Mouse (Mus musculus) heart, postnatal 0 days (tissue): ENCODE data around the gene Bbx. TPM values are rescaled to one million over a fixed set of nuclear protein-coding genes. Genes with fewer than 3 reads are reported as not detected.

Source experiments
- ATAC-seq: fragments of 200-750 bp; cut with Nextera tagmentation; 2 replicates; pipeline ENCODE4 v1.8.0; 2017; ENCODE audit warnings: low read depth, moderate number of reproducible peaks, moderate library complexity; ENCODE audit not compliant: insufficient read depth
- DNase-seq: peaks from one replicate; pipeline ENCODE4 v3.0.0-alpha.2; 2016; ENCODE audit warnings: low spot score
- H3K27ac ChIP-seq: fragments of 300-500 bp; sonication (generic); 2 replicates; pipeline ENCODE4 v1.5.1; 2014; ENCODE audit warnings: low read depth, mild to moderate bottlenecking
- H3K27me3 ChIP-seq: fragments of 300-500 bp; sonication (generic); 2 replicates; pipeline ENCODE4 v1.6.1; 2014; ENCODE audit warnings: low read length, mixed read lengths; ENCODE audit not compliant: control insufficient read depth, insufficient read depth
- H3K36me3 ChIP-seq: fragments of 300-500 bp; sonication (generic); replicated peaks from 2 replicates; pipeline ENCODE4 v1.6.1; 2014; ENCODE audit warnings: low read length, mixed read lengths; ENCODE audit not compliant: control insufficient read depth, insufficient read depth
- H3K4me1 ChIP-seq: fragments of 300-500 bp; sonication (generic); 2 replicates; pipeline ENCODE4 v1.6.1; 2014; ENCODE audit warnings: antibody characterized with exemption; ENCODE audit not compliant: control insufficient read depth, insufficient read depth
- H3K4me2 ChIP-seq: fragments of 300-500 bp; sonication (generic); 2 replicates; pipeline ENCODE4 v1.6.1; 2014; ENCODE audit warnings: low read depth, mild to moderate bottlenecking, low read length, moderate library complexity
- H3K4me3 ChIP-seq: fragments of 300-500 bp; sonication (generic); 2 replicates; pipeline ENCODE4 v1.5.1; 2014; ENCODE audit warnings: low read depth, low read length
- H3K9ac ChIP-seq: fragments of 300-500 bp; sonication (generic); replicated peaks from 2 replicates; pipeline ENCODE4 v1.6.1; 2014; ENCODE audit warnings: low read depth, low read length, mixed read lengths
- H3K9me3 ChIP-seq: fragments of 300-500 bp; sonication (generic); replicated peaks from 2 replicates; pipeline ENCODE4 v1.6.1; 2016; ENCODE audit warnings: low read length; ENCODE audit not compliant: control insufficient read depth
- CTCF ChIP-seq: IDR thresholded peaks from 2 replicates; pipeline ENCODE4 v1.5.1; 2016; ENCODE audit warnings: antibody characterized with exemption, control low read depth, low read depth
- EP300 ChIP-seq: IDR thresholded peaks from 2 replicates; pipeline ENCODE4 v1.6.1; 2016; ENCODE audit warnings: antibody characterized with exemption, low read depth
- WGBS: fragments of 180-500 bp; shearing (Covaris S2); extraction: QIAGEN DNeasy Blood & Tissue Kit; methylation state at CpG from one replicate; pipeline ENCODE4 v1.1.7; 2014; 5-methylcytosine and 5-hydroxymethylcytosine counted together
- polyA plus RNA-seq: library from polyadenylated mRNA; unstranded; fragments of >200 nt; fragmentation: Nextera tagmentation; extraction: Ambion mirVana; gene quantifications from 2 replicates; pipeline ENCODE4 v1.2.1, GENCODE M21; 2015
- total RNA-seq: library from RNA; depleted of rRNA; stranded (reverse); fragments of >200 nt; gene quantifications from 2 replicates; pipeline ENCODE4 v1.2.3, GENCODE M21; 2014; ENCODE audit warnings: low replicate concordance

Bbx gene
- total and polyA plus RNA-seq, 2 experiments from 2014 or later: 17.4 to 20.3 TPM

DNA sequence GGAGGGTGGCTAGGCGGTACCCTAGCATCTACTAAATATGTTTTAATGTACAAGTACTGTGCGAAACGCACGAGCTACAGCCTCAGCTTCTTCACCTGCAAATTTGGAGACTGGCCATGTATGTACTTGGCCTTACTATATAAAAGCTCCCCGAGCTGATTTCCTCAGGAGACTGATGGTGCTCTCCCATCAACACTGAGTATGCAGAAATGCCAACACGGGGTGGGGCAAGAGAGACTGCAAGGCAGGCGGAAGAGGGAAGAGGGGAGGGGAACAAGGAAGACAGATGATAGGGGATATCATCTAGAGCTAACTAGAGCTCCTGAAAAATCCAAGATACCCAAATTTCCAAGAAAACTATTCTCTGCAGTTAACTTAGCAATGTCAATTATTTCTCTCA lies 71.6 kb downstream of the Bbx start:
- H3K4me3 ChIP-seq: no peak overlapping the region
- ATAC-seq (no peak), DNase-seq (no peak)
- H3K9ac ChIP-seq: no peak overlapping the region
- no peak overlapping the region for H3K4me2 ChIP-seq
- no peaks in the 10 kb centered on the region for H3K9me3 ChIP-seq
- no peak for TF ChIP-seq CTCF
- no peak for TF ChIP-seq EP300
- WGBS: 72% methylated on average over 7 of the region's 7 CpGs
- H3K27ac ChIP-seq: no peak overlapping the region
- H3K27me3 ChIP-seq: no peaks in the 10 kb centered on the region
- peaks cover 11% of the 10 kb centered on the region for H3K4me1 ChIP-seq
- H3K36me3 ChIP-seq: no peaks in the 10 kb centered on the region; the same call in 1 of the 2 replicates

DNA sequence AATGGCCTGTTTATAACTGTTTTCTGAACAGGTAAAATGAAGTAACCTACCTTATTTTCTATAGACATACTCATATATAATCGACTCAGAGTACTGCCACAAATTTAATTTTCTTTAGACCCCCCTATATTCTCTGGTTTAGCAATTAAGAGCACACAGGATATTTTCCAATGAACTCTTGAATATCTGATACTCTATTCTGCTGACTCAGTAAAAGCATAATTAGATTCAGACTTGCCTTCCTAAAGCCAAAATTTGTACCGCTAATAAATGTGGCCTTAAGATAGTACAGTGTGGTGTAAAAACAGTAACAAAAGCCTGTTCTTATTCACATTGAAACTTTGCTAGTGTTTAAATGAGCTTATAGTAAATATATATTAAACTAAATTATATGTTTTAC lies 102.5 kb downstream of the Bbx start:
- DNase-seq: no peak
- Histone ChIP-seq H3K4me2 (no peak overlapping the region), H3K4me3 (no peak overlapping the region), H3K4me1 (no peaks in the 10 kb centered on the region), H3K36me3 (no peaks in the 10 kb centered on the region), H3K27ac (no peak overlapping the region), H3K9me3 (no peaks in the 10 kb centered on the region), H3K9ac (no peak overlapping the region), H3K27me3 (no peaks in the 10 kb centered on the region)
- 92% methylated on average over 2 of the region's 2 CpGs for WGBS
- TF ChIP-seq EP300: no peak
- no peak for TF ChIP-seq CTCF
- ATAC-seq: no peak

DNA sequence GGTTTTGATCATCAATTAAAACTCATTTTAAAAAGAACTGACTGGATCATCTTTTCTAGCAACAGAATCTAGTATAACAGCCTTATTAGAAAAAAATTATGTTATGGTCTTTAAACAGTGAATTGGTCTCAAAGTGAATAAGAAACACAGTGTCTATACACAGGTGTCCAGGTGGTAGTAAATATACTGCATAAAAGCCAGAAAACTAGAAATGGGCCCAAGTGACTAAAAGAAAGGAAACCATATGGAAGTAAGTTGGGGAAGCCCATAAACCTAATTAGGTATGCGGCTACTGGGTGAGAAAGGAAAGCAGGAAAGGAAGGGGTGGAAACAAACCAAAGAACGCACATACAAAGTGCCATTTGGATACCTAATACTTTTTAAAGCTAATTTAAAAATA lies 107.4 kb downstream of the Bbx start:
- H3K27ac ChIP-seq: no peak overlapping the region
- H3K36me3 ChIP-seq: no peaks in the 10 kb centered on the region
- WGBS: 92% methylated on average over 2 of the region's 2 CpGs
- no peaks in the 10 kb centered on the region for H3K4me1 ChIP-seq
- no peaks in the 10 kb centered on the region for H3K27me3 ChIP-seq
- no peak overlapping the region for H3K4me3 ChIP-seq
- no peak overlapping the region for H3K9ac ChIP-seq
- no peak overlapping the region for H3K4me2 ChIP-seq
- H3K9me3 ChIP-seq: no peaks in the 10 kb centered on the region
- ATAC-seq: no peak
- no peak for TF ChIP-seq CTCF
- no peak for TF ChIP-seq EP300
- DNase-seq: no peak

DNA sequence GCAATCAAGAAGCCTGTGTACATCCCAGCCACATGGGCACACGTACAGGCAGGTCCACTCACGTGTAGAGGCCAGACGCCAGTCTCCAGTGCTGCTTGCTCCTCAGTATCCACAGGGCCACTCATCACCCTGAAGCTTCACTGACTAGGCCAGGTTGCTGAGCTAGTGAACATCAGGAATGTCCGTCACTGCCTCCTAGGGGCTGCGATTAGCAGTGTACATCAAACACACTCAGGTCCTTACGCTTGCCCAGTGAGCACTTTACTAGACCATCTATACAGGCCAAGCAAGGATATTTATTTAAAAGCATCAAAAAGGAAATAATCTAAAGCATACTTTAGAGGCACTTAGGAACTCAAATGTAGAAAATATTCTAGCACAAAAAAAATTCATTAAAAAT lies 107.9 kb downstream of the Bbx start:
- 86% methylated on average over 6 of the region's 6 CpGs for WGBS
- no peak for TF ChIP-seq EP300
- TF ChIP-seq CTCF: no peak
- Histone ChIP-seq H3K27ac (no peak overlapping the region), H3K36me3 (no peaks in the 10 kb centered on the region), H3K27me3 (no peaks in the 10 kb centered on the region), H3K4me3 (no peak overlapping the region), H3K9ac (no peak overlapping the region), H3K4me2 (no peak overlapping the region), H3K9me3 (no peaks in the 10 kb centered on the region), H3K4me1 (no peaks in the 10 kb centered on the region)
- ATAC-seq: no peak
- no peak for DNase-seq

DNA sequence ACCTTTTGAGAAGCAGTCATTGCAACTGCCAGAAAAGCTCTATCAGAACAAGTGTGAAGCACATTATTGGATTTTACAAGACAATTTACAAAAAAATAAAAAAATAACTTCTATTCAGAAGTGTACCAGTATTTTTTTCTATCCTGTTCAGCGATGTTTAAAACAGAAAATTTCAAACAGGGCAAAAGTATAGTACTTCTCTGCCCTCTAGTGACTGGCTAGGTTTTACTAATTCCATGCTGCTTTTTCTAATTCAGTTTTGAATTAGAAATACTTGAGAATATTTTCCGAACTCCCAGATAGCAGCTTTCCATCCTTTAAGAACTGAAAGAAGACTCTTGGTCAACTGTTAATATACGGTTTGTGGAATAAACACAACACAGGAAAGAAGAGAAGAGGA lies 110.8 kb downstream of the Bbx start:
- H3K4me1 ChIP-seq: no peaks in the 10 kb centered on the region; the same call in 1 of the 2 replicates

DNA sequence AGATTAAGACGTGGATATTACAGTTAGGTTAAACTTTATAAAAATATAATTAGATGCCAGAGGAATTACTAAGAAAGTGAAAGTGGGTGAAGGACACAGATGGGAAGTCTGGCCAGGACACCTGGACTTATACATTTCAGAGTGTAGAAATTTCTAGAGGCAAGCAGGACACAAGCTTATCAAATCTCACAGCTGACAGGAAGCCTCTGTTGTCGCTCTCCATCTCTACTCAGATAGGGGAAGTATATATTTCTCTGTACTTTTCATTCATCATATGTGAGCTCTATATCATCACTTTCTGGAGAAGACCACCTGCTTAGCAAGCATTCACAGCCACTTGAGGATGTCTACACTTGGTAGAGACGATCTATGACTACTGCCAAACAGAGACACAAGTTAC lies 113.9 kb downstream of the Bbx start:
- Histone ChIP-seq H3K4me3 (no peak overlapping the region), H3K4me2 (no peak overlapping the region), H3K4me1 (no peaks in the 10 kb centered on the region; the same call in 1 of the 2 replicates), H3K9me3 (no peaks in the 10 kb centered on the region), H3K36me3 (no peaks in the 10 kb centered on the region), H3K27ac (no peak overlapping the region), H3K27me3 (no peaks in the 10 kb centered on the region), H3K9ac (no peak overlapping the region)
- no peak for TF ChIP-seq CTCF
- TF ChIP-seq EP300: no peak
- WGBS: 55% methylated on average over 3 of the region's 3 CpGs
- DNase-seq (no peak), ATAC-seq (no peak)

More for the DNA sequence above, 110.8 kb downstream of the Bbx start:
- H3K9ac ChIP-seq: no peak overlapping the region
- TF ChIP-seq CTCF (no peak; the same call in 1 of the 2 replicates), EP300 (no peak)
- ATAC-seq (no peak), DNase-seq (no peak)
- H3K27ac ChIP-seq: no peak overlapping the region
- H3K36me3 ChIP-seq: no peaks in the 10 kb centered on the region
- no peaks in the 10 kb centered on the region for H3K27me3 ChIP-seq
- no peaks in the 10 kb centered on the region for H3K9me3 ChIP-seq
- no peak overlapping the region for H3K4me2 ChIP-seq
- WGBS: 78% methylated on average over 3 of the region's 3 CpGs
- no peak overlapping the region for H3K4me3 ChIP-seq
